Mouse (Mus musculus) thymus, postnatal 0 days (tissue): ENCODE data around the gene Birc3. TPM values are rescaled to one million over a fixed set of nuclear protein-coding genes. Genes with fewer than 3 reads are reported as not detected.
A peak's percentile ranks its signal among the peaks of the same experiment; 100 is the strongest.

Experiments used
- DNase-seq: peaks from one replicate; pipeline ENCODE4 v3.0.0-alpha.2; 2015; ENCODE audit warnings: low spot score
- polyA plus RNA-seq: library from polyadenylated mRNA; unstranded; fragments of >200 nt; fragmentation: Nextera tagmentation; extraction: Ambion mirVana; gene quantifications from 2 replicates; pipeline ENCODE4 v1.2.1, GENCODE M21; 2015

The Birc3 gene
- polyA plus RNA-seq, 1 experiment from 2014 or later: 34.4 TPM

- no peak for DNase-seq
Measured at GRCm38 (mm10) chr9:7828706-7829105, 44.3 kb downstream of the Birc3 start.

- DNase-seq: no peak
Measured at GRCm38 (mm10) chr9:7824916-7825315, 48.1 kb downstream of the Birc3 start.

- no peak for DNase-seq
Measured at GRCm38 (mm10) chr9:7822758-7823157, 50.2 kb downstream of the Birc3 start.

- DNase-seq: peak; percentile 37
Measured at GRCm38 (mm10) chr9:7805101-7805506, 67.9 kb downstream of the Birc3 start.

Other genes starting within 250 kb of the Birc3 start
- gene Mmp20, start 245.0 kb downstream of the Birc3 start, polyA plus RNA-seq: 0.08 TPM in 2 replicates
- gene Mmp7, start 181.1 kb downstream of the Birc3 start, polyA plus RNA-seq: 0.38 and 0.90 TPM in 2 replicates
- gene Tmem123, start 109.1 kb downstream of the Birc3 start, polyA plus RNA-seq: 114 and 125 TPM in 2 replicates
- gene Birc2, start 36.1 kb downstream of the Birc3 start, polyA plus RNA-seq: 60.0 and 60.6 TPM in 2 replicates
- gene Yap1, start 131.4 kb upstream of the Birc3 start, polyA plus RNA-seq: 5.3 and 5.5 TPM in 2 replicates
- 2.9 and 3.2 TPM in 2 replicates for gene Cfap300, start 169.6 kb upstream of the Birc3 start, polyA plus RNA-seq